Mouse (Mus musculus) granulocyte monocyte progenitor cell, adult 5-6 weeks (primary cell): Measurements from ENCODE around the gene Ttll11. TPM values are rescaled to one million over a fixed set of nuclear protein-coding genes. Genes with fewer than 3 reads are reported as not detected.

Experiments
- ATAC-seq: replicated peaks from 2 replicates; pipeline ENCODE4 v1.8.0; 2016; ENCODE audit warnings: mild to moderate bottlenecking, moderate TSS enrichment, inconsistent platforms; ENCODE audit not compliant: poor library complexity, severe bottlenecking
- total RNA-seq, 2 experiments: library from RNA; stranded (forward) in 1 of 2; stranded (reverse) in 1 of 2; fragments of 200-712, 200-1000 nt in 1 of 2; fragments of >200 nt in 1 of 2; fragmentation: Nextera tagmentation in 1 of 2; gene quantifications; 2 replicates each; pipeline ENCODE4 v1.2.3; 2014 to 2017

The Ttll11 gene
- total RNA-seq, 2 experiments from 2014 or later, result not detected

DNA sequence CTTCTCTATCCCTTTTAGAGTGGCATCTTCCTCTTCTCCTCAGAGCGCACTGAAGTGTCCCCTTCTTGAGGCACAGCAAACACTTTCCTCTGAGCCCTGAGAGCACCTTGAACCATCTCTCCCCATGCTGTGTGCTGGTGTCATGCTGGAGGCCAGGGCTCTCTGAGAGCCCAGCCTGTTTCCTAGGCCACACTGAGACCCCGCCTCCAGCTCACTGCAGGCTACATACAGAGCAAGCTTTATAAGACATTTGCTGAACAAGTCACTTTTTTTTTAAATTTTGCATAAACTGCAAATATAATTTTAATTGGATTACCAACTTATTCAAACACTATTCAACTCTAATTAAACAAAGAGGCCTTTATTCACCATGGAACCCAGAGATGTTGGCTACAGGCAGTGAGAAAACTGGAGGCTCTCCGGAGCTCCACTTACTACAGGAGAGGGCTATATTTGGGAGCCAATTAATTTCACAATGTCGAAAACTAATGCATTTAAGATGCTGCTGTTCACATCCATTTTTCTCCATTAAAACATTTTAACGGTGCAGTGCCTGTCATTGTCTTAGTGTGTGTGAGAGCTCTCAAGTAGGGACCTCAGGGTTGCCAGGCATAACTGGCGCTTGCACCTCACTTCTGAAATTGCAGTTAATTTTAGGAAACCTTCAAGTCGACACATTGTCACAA, 119.9 kb downstream of the Ttll11 start:
- no peak for ATAC-seq

DNA sequence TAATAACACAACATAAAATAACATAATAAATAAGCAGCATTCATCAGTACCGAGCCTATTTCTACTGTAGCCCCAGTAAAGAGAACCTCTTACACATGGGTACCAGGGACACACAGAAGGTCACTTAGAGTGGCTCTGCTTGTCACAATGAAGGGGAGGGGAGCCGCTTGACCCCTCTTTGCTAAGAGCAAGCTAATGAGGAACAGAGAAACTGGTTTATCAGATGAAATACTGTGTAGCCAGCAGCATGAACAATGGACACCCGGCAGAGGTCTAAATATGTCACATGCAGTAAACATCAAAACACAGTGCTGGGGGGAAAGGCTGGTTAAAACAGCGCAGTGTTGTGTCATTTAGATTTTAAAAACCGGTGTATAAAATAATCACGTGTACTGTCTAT, 121.4 kb downstream of the Ttll11 start:
- ATAC-seq, result no peak

DNA sequence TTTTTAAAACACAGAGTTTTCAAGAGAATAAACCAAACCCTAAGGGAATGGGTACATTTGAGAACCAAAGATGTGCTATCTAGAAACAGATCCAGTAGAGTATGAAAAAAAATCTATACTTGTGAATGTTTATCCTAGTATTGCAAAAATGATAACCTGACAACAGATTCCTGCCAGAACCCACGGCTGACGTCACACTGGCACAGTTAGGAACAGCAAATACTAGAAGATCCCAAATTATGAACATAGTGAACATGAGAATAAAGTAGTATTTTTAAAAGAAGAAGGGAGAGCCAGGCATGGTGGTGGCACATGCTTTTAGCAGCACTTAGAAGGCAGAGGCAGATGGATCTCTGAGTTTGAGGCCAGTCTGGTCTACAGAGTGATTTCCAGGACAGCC, 122.8 kb downstream of the Ttll11 start:
- no peak for ATAC-seq

DNA sequence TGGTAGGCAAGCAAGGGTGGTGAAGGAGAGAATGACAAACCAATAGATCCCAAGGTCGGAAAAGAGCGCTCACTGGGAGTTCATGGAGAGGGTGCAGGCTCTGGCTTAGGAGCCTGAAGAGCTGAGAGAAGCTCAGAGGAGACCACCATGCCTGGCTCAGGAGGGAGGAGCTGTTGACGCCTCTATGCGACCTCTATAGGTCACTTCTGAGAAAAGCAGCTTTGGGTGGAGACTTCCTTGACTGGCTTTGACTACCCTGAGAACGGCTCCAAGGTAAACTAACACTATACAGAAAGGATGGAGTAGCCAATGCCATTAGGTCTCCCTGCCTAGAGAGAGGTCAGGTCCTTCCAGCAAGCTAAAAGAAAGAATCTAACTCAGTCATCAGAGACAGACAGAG, 124.8 kb downstream of the Ttll11 start:
- peak; percentile 72 for ATAC-seq

DNA sequence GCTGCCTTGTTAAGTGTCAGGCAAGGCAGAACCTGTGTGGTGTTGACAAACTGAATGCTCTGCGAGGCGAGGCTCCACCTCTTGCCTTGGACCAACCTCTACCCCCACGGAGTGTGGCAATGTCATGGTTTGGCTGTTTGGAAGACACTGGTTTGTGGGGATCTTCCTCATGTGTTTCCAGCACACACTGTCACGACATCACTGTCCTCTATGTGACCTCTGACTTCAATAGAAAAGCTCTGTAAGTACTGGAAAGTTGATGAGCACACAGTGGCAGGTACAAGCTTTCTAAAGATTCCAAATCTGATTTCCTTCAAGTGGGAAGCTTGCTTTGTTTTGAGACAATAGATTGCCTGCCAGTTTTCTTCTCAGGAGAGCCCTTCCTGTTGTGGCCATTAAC, 126.7 kb downstream of the Ttll11 start:
- no peak; the same call in 1 of the 2 replicates for ATAC-seq

DNA sequence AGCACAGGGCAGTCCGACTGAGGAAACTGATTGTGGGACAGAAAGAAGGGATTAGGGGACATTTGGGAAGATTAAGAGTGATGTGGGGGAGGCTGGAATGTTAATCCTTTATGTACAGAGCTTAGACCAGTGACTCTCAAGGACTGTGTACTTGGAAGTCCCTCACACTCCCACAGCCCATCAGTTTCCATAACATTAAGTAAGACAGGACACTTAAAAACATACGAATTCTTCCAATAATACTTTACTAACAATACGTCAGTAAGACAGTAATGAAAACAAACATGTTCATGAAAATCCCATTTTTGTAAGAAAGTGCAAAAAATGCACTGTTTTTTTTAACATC, 127.6 kb downstream of the Ttll11 start:
- no peak for ATAC-seq

DNA sequence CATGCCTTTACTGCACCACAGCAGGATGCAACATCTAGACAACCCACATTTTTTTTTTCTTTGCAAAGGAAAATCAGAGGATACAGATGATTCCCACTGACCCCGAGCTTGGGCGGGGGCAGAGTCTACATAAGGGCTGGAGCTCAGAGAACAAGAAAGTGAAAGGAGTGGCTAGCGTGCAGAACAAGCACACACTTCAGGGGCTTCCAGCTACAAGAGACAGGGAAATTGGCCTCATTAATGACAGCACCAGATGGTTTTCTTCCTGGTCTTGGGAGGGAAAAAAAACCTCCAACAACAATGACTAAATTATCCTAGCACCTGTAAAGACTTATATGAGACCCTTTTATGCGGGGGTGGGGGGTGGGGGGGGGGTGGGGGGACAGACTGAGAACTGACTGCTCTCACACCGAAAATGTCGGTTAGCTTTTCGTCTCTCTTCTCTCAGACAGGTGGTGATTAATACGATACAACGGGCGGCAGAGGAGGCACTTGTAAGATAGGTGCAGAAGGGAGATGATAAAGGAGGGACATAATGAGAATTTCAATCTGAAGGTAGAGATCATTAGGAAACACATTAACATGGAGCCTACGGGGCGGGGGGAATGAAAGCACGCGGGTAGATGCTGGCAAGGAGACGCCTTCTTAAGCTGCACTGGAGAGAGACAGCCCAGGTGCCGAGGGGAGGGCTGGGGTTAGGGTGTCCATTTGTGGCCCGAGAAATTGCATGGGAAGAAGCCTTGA, 128.1 kb downstream of the Ttll11 start:
- ATAC-seq, result no peak

DNA sequence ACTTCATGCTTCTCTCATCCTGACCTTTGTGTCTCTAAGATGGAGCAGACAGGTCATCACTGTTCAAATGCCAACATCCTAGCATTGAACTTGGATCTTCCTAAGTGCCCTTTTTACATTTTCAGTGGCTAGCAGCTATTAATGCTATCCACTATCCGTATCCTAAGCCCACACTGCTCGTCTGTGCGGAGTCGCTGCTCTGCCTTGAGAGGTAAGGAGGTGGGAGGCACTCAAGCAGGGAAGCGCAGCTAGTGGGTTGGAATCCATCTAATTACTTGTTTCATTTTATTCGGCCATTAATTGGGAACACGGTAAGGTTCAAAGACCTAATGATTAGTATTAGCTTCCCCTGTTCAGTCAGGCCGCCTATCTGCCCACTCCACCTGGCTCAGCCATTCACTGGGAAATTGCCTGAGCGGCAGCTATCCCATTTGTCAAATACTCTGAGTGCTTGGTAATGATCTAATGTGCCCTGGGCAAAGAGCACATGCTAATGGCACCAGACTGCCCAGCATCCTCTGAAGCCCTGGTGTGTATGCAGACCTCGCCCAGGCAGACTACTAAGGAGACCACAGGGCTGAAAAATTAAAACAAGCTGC, 130.0 kb downstream of the Ttll11 start:
- ATAC-seq, result no peak

DNA sequence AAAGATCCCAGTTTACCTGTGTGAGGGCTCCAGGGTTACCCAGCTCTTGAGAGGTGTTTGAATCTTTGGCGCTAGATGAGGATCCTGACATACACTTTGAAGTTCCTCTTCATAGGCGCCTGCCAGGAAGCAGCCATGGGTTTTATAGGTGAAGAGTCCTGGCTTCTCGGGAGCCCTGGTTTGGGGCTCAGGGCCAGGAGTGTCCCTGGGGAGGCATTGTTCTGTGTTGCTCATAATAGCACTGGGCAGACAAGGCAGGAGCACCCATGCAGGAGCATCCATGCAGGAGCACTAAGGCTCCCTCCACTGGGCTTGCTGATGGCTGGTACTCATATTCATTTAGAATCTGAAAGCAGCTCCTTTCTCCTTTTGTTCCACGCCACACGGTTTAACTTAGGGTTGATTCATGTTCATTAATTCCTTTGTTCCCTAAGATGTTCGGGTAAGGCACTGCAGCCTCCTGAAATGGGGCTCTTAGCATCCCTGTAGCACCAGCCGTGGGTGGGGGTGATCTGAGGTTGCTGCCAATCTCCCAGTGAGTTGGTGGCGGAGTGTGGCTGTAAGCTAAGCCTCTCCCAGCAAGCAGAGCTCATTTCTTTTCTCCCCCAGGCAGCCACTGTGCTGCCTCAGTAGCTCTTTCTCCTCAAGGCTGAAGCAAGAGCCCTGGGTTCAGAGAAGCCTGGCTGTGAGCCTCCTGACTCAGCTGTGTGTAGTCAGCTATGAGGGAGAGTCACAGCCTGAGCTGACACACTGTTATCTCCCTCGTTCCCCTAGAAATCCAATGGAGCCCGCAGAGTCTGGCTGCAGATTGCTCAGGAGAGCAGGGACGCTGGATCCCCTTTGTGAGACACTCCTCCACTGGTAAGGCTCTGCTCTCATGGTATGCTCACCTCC, 133.9 kb downstream of the Ttll11 start:
- ATAC-seq, result no peak

DNA sequence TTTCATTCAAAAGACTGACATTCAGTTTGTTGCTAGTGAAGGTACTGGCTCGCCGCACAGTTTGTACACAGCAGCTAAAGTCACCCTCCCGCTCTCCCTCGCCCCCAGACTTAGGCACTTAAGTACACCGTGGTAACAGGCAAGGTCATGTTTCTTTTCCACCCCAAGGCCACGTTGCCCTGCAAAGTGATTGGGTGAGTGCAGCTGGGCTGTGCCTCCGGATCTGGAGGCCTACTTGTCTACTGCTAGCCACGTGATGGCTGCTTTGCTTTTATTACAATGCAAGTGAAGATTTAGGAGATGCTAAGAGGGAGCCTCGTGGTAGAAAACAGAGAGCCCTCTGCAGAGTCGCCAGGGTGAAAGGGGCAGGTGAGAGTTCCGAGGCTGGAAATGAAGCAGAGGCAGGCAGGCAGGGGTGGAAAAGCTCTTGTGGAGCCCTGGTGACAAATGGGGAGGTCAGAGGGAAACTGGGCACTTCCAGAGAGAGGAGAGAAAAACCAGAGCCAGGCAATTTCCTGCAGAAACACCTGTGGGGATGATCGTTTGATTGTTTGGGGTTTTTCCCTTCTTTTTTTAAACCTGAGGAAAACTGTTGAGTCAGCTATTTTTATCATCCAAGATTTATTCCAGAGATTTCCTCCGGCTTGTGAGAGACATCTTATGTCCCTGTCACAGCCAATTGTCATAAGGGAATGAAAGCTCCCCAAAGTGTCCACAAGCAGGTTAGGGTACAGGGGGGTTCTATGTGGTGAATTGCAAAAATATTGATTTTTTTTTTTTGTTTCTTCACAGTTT, 135.6 kb downstream of the Ttll11 start:
- no peak for ATAC-seq

DNA sequence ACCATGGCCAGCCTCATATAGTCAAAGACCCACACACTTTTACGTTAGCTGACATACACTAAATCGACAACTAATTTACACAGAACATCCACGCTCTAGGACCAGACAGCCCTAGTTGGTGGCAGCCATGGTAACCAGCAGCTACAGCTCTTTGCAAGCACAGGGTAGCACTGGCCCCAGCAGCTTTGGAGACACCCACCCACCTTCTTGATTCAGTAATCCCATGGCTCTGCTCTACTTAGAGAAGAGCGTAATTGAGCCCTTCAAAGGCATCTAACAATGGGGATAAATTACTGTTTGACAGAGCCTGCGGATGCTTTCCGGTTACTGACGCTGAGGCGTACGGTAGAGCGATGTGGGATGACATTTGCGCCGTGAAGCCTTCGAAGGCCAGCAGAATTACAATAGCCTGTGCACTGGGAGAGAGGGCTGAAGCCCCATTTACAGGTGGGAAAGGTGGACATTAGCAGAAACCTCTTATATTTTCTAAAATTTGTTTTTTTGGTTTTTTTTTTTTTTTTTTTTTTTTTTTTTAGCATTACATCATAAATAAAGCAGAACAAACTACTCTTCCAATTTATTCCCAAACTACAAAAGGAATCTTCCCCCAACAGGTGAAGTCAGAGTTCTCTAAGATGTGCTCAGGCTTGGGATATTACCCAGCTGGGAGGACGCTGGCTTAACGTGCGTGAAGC, 136.8 kb downstream of the Ttll11 start:
- ATAC-seq, result no peak

DNA sequence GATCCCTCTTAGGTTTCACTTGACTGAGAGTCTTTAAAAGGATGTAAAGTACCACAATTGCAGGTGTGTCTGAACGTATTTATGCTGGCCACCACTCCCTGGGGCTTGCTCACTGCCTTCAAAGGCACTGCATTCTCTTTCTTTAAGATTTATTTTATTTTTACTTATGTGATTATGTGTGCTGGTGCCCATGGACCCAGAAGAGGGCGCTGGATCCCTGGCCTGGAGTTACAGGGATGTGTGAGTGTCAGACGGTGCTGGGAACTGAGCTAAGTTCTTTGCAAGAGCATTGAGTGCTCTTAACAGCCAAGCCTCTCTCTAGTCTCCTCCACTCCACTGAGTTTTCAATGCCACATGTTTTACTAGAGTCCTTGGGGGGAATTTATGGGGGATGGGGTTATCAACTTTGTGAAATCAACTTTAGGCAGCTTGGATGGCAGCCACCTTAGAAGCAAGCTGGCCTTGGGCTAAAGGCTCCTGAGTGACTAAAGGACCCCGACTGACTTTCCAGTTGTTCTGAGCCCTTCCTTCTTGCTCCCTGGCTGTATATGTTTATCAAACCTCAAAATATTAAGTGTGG, 137.8 kb downstream of the Ttll11 start:
- no peak for ATAC-seq

DNA sequence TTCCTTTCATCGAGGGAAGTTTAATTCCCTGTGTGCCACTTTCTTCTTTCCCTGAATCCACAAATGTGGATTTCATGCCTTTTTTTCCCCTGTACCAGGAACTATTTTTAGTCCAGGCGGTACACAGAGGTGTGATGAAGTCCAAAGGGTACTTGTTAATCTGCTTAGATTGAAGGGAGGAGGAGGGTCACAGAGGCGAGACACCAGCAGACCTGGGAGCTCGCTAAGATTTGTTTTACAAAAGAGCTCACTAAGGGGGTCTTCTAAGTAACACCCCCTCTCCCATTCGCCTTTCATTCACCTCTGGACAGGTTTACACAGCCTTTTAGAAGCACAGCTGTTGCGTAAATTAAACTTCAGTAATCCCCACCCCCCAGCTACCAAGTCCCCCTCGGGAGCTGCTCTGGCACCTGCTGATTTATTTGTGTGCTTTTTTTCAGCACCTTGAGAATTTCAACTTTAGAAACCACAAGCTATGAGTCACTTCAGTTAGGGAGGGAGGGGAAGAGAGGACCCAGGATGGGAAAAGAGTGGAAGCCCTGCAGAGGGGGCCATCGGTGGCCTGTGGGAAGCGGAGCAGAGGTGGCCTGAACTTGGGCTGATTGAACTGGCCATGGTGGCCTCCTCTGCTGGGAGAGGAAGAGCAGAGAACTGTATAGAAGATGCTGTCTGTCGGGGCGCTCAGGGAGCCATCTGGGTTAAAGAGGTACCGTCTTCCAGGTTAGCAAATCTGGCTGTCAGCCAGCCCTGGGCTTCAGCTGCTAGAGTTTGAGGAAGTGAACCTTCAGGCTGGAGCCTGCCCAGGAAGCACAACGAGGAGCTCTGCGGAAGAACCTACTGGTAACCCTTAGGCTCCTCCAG, 138.5 kb downstream of the Ttll11 start:
- peak; percentile 93 for ATAC-seq

DNA sequence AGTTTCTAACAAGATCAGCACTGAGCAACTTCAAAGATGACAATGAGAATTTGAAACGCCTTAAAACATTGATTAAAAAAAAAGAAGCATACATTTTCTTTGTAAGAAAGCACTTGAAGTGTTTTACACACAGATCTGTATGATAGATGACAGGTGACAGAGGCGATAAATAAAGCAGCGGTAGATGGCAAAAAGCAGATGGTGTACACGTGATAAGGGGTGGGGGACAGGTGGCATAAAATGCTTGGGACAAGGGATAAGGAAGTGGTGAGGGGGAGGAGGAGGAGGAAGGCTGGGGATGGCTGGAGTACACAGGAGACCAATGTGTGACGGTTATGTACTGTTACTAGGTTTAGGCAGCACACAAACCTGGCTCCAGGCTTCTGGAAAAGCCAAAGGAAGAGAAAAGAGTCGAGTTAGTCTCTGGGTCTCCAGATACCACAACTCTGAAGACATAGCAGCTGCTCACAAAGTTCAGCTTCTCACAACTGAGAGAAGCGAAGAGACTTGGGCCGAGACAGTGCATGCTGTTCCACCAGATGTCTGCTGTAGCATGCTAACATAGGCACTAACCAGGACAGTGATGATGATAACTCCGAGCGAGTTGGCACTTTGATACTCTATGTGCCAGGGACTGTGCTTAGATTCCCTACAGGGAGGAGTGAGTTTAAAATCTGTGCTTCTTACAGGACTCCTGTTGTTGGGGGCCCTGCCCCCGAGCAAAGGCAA, 140.8 kb downstream of the Ttll11 start:
- no peak for ATAC-seq

DNA sequence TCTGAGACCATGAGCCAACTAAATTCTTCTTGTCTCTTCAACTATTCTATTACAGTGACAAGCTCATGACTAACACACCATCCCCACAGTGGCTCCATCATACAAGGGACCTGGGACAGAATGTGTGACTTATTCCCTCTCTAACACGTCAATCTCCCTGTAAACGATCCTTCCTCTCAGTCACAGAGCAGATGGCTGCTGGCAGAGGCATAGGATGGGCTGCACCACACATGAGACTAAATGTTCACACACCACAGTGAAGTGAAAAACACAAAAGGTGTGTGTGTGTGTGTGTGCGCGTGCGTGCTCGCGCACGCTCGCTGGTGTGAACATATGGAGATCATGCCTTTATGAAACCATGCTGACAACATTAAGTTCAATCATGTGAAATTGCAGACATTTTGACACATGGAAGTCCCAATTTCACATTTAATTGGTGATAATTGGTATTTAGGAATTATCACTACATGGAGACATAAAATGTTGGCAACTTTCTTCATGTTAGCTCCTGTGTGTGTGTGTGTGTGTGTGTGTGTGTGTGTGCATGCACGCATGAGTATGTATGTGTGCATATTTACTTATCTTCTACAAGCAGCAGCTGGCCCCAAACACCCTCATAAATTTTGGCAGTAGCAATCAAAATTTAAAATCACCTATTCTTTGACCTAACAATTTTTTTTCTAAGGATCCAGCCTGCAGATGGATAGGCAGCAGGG, 145.4 kb downstream of the Ttll11 start:
- ATAC-seq, result no peak

DNA sequence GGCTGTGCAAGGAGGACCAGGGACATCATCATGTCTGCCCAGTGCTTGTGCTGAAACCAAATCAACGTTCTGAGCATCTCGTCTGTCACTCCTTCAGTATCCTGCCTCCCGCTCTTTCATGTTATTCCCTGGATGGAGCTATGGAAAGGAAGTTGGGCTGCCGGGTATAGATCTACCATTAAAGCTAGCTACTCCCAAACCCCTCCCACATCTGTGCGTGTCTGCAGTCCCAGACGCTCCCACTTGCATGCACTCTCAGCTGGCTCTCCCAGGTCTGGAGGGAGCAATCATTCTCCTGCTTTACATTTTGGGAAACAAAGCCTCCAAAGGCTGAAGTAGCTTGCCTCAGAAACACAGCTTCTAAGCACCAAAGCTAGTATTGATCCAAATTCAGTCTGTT, 146.2 kb downstream of the Ttll11 start:
- no peak for ATAC-seq
